Mouse (Mus musculus) forebrain, embryonic 12.5 days (tissue): ENCODE results near the gene Zfp536. TPM values are rescaled to one million over a fixed set of nuclear protein-coding genes. Genes with fewer than 3 reads are reported as not detected.
A peak's percentile ranks its signal among the peaks of the same experiment; 100 is the strongest.

Source experiments
- ATAC-seq: fragments of 200-750 bp; cut with Nextera tagmentation; 2 replicates; pipeline ENCODE4 v1.8.0; 2017; ENCODE audit warnings: moderate TSS enrichment; ENCODE audit not compliant: low FRiP score
- H3K27ac ChIP-seq: fragments of 300-500 bp; sonication (generic); 2 replicates; pipeline ENCODE4 v1.5.1; 2016; ENCODE audit warnings: mild to moderate bottlenecking
- H3K27me3 ChIP-seq: fragments of 300-500 bp; sonication (generic); 2 replicates; pipeline ENCODE4 v1.6.1; 2016; ENCODE audit warnings: mild to moderate bottlenecking
- H3K36me3 ChIP-seq: fragments of 300-500 bp; sonication (generic); replicated peaks from 2 replicates; pipeline ENCODE4 v1.6.1; 2016; ENCODE audit warnings: mild to moderate bottlenecking
- H3K4me1 ChIP-seq: fragments of 300-500 bp; sonication (generic); 2 replicates; pipeline ENCODE4 v1.6.1; 2016
- H3K4me2 ChIP-seq: fragments of 300-500 bp; sonication (generic); 2 replicates; pipeline ENCODE4 v1.6.1; 2016; ENCODE audit warnings: mild to moderate bottlenecking, moderate library complexity
- H3K4me3 ChIP-seq: fragments of 300-500 bp; sonication (generic); replicated peaks from 2 replicates; pipeline ENCODE4 v1.5.1; 2016; ENCODE audit warnings: mild to moderate bottlenecking
- H3K9ac ChIP-seq: fragments of 300-500 bp; sonication (generic); 2 replicates; pipeline ENCODE4 v1.6.1; 2016; ENCODE audit warnings: mild to moderate bottlenecking
- H3K9me3 ChIP-seq: fragments of 300-500 bp; sonication (generic); 2 replicates; pipeline ENCODE4 v1.6.1; 2016
- WGBS: fragments of 180-500 bp; shearing (Covaris S2); methylation state at CpG from one replicate; pipeline ENCODE4 v1.1.7; 2016; 5-methylcytosine and 5-hydroxymethylcytosine counted together
- polyA plus RNA-seq: library from polyadenylated mRNA; unstranded; fragments of >200 nt; fragmentation: Nextera tagmentation; extraction: Ambion mirVana; gene quantifications from 2 replicates; pipeline ENCODE4 v1.2.1, GENCODE M21; 2016

Zfp536 gene
- polyA plus RNA-seq, 1 experiment from 2014 or later = 45.7 TPM

- H3K4me1 ChIP-seq = peaks cover 23% of the 10 kb centered on the region
- peak overlapping the region; percentile 69 for H3K4me3 ChIP-seq
- H3K27ac ChIP-seq = no peak overlapping the region
- peak overlapping the region; percentile 90 for H3K4me2 ChIP-seq
- no peak overlapping the region for H3K9ac ChIP-seq
- ATAC-seq = no peak
- no peaks in the 10 kb centered on the region for H3K36me3 ChIP-seq
- WGBS = 3% methylated on average over 5 of the region's 5 CpGs
- peaks cover 24% of the 10 kb centered on the region for H3K27me3 ChIP-seq
- H3K9me3 ChIP-seq = no peaks in the 10 kb centered on the region
Measured at GRCm38 (mm10) chr7:37773906-37774305, 465 bp upstream of the Zfp536 start.

DNA sequence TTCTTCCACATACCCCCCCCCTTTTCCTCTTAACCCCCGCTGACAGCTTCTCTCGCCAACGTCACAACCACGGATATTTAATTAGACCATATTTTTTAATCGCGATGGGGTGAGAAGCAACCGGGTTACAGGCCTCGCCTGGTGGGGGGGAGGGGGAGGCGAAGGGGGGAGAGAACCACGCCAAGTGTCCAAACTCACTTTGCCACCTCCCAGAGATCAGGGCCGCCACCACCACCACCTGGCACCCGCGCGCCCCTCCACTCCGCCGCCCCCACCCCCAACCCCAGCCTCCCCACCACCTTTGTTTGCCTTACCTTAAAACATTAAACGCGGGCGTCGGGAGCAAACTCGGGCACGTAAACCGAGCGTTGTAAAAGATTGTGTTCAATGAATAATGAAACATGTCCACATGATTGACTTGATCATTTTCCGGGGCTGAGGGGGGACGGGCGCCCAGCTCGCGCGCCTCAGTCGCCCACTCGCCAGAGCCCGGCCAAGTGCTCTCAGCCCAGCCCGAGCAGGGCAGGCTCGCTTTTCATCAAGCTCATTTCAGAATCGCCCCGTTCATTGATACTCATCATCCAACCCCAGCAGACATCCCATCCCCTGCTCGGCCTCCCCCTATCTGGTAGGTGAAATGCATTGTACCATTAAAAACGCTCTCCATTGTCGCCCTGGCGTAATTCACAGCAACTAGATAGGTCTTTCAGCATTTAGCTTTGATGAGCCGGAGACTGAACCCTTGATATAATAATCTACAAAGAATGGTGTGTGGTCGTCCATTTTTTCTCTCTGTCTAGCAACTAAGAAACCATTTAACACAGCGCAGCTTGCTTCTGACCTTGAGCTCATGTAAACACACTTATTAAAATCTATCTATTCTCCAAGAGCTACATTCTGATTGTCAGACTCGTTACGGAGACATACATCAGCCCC, 797 bp downstream of the Zfp536 start:
- H3K27ac ChIP-seq = peak overlapping the region; percentile 95
- peak overlapping the region; percentile 84 for H3K9ac ChIP-seq
- no peaks in the 10 kb centered on the region for H3K9me3 ChIP-seq
- no peaks in the 10 kb centered on the region for H3K36me3 ChIP-seq
- peaks cover 35% of the 10 kb centered on the region for H3K4me1 ChIP-seq
- H3K4me3 ChIP-seq = peak overlapping the region; percentile 69
- peak overlapping the region; percentile 90 for H3K4me2 ChIP-seq
- WGBS = under 1% methylated on average over 43 of the region's 46 CpGs
- peaks cover 24% of the 10 kb centered on the region for H3K27me3 ChIP-seq
- peak; percentile 25; the same call in 1 of the 2 replicates for ATAC-seq

DNA sequence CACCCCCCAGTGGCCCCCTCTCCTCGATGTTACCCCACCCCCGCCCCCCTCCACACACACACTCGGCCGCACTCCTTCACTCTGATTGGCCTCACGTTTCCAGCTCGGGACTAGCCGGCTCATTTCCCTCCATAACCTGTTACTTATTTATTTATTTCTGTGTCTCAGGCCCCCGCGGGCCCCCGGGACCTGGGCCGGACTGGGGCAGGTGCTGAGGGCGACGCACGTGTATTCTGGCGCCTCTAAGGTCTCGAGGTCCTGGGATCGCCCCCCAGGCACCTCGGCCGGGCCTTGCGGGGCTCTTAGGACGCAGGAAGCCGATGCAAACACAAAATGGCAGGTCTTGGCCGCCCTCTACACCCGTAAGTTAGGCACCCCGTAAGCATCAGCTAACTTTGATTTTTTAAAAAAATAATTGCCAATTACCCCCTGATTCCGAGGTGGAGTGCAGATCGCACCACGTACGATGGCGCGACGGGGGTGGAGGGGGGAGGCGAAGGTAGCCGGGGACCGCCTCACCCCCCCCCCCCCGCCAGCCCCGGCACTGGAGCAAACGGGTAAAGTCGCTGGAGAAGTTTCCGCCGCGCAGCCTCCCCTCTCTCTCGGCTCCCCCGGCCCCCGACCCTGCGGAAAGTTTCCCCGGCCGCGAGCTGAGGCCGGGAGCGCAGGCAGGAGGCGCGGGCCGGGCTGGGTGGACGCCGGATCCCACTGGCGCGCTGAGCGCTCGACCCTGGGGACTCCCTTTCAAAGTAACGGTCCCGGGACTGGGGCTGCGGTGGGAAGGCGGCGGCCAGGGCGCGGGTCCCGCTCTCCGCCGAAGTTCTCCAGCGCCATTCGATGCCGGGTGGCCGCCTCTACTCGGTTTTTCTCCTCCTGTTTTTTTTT, 1.7 kb downstream of the Zfp536 start:
- peak overlapping the region; percentile 90 for H3K4me2 ChIP-seq
- H3K9ac ChIP-seq = peak overlapping the region; percentile 84
- peak overlapping the region; percentile 95 for H3K27ac ChIP-seq
- ATAC-seq = peak; percentile 40
- WGBS = under 1% methylated on average over 73 of the region's 75 CpGs
- peaks cover 41% of the 10 kb centered on the region for H3K4me1 ChIP-seq
- no peaks in the 10 kb centered on the region for H3K9me3 ChIP-seq
- H3K36me3 ChIP-seq = no peaks in the 10 kb centered on the region
- peak overlapping the region; percentile 69 for H3K4me3 ChIP-seq
- H3K27me3 ChIP-seq = peaks cover 20% of the 10 kb centered on the region

GRCm38 (mm10) chr7:37770400-37771050, 2.9 kb downstream of the Zfp536 start:
- Histone ChIP-seq H3K27me3 (peaks cover 13% of the 10 kb centered on the region; the same call in 1 of the 2 replicates), H3K36me3 (no peaks in the 10 kb centered on the region), H3K27ac (peak overlapping the region; percentile 96), H3K9ac (peak overlapping the region; percentile 84), H3K4me3 (peak overlapping the region; percentile 69), H3K9me3 (no peaks in the 10 kb centered on the region), H3K4me2 (peak overlapping the region; percentile 90), H3K4me1 (peaks cover 47% of the 10 kb centered on the region)
- peak; percentile 75 for ATAC-seq
- WGBS = under 1% methylated on average over 57 of the region's 57 CpGs

DNA sequence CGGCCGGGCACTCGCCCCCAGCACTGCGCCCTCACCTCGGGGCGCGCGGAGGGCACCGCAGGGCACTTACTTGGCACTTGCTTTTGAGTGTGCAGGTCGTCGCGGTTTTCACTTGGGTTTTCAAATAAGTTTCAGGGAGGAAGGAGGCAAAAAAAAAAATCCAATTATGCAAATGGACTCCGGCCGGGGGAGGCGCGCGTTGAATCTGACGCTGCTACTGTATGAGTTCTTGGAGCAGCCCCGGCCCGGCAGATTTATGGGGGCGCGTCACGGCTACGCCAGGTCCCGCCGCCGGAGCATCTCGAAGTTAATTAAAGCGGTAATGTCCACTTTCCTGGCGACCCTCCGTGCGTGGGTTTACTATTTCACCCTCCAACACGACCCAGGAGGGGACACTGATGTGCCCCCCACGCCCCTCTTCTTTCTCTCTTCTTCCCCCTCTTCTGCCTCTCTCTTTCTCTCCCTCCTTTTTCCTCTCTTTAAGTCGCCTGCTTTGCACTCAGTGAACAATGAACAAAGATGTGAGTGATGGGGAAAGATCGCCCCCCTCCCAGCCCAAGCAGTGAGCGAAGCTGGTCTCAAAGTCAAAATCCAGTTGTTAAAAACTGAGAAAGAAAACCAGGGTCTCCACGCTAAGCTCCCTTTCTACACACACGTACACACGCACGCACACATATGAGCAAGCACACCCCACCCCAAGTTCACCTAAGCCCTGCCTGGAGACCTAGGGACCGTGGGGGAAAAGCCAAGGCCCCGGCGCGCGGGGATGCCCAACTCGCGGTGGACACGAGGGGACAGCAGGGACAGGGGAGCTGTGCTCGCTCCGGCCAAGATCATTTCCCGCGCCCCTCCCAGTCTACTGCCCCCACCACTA, 3.7 kb downstream of the Zfp536 start:
- Histone ChIP-seq H3K27me3 (peaks cover 8% of the 10 kb centered on the region; the same call in 1 of the 2 replicates), H3K4me3 (peak overlapping the region; percentile 69), H3K36me3 (no peaks in the 10 kb centered on the region), H3K4me2 (peak overlapping the region; percentile 90), H3K9ac (peak overlapping the region; percentile 84), H3K4me1 (peaks cover 51% of the 10 kb centered on the region), H3K9me3 (no peaks in the 10 kb centered on the region), H3K27ac (peak overlapping the region; percentile 96)
- under 1% methylated on average over 51 of the region's 53 CpGs for WGBS
- peak; percentile 48; the same call in 1 of the 2 replicates for ATAC-seq

GRCm38 (mm10) chr7:37769004-37769403, 4.4 kb downstream of the Zfp536 start:
- no peaks in the 10 kb centered on the region for H3K9me3 ChIP-seq
- peak overlapping the region; percentile 69 for H3K4me3 ChIP-seq
- H3K4me1 ChIP-seq = peaks cover 46% of the 10 kb centered on the region
- no peaks in the 10 kb centered on the region for H3K36me3 ChIP-seq
- under 1% methylated on average over 28 of the region's 28 CpGs for WGBS
- peak overlapping the region; percentile 90 for H3K4me2 ChIP-seq
- peaks cover under 1% of the 10 kb centered on the region; the same call in 1 of the 2 replicates for H3K27me3 ChIP-seq
- no peak for ATAC-seq
- H3K9ac ChIP-seq = peak overlapping the region; percentile 84
- peak overlapping the region; percentile 96 for H3K27ac ChIP-seq

- no peaks in the 10 kb centered on the region for H3K9me3 ChIP-seq
- peak overlapping the region; percentile 90 for H3K4me2 ChIP-seq
- H3K36me3 ChIP-seq = no peaks in the 10 kb centered on the region
- H3K4me3 ChIP-seq = peak overlapping the region; percentile 69
- no peaks in the 10 kb centered on the region for H3K27me3 ChIP-seq
- peak overlapping the region; percentile 84 for H3K9ac ChIP-seq
- no peak for ATAC-seq
- H3K4me1 ChIP-seq = peaks cover 41% of the 10 kb centered on the region
- WGBS = 3% methylated on average over 10 of the region's 10 CpGs
- H3K27ac ChIP-seq = peak overlapping the region; percentile 96
Measured at GRCm38 (mm10) chr7:37768310-37768940, 5.0 kb downstream of the Zfp536 start.

GRCm38 (mm10) chr7:37758886-37759285, 14.6 kb downstream of the Zfp536 start:
- H3K27me3 ChIP-seq = no peaks in the 10 kb centered on the region
- no peak overlapping the region for H3K9ac ChIP-seq
- no peak overlapping the region for H3K27ac ChIP-seq
- no peaks in the 10 kb centered on the region for H3K9me3 ChIP-seq
- 92% methylated on average over 5 of the region's 5 CpGs for WGBS
- H3K36me3 ChIP-seq = peaks cover 12% of the 10 kb centered on the region
- ATAC-seq = no peak
- no peak overlapping the region for H3K4me3 ChIP-seq
- peaks cover 24% of the 10 kb centered on the region for H3K4me1 ChIP-seq
- H3K4me2 ChIP-seq = no peak overlapping the region

DNA sequence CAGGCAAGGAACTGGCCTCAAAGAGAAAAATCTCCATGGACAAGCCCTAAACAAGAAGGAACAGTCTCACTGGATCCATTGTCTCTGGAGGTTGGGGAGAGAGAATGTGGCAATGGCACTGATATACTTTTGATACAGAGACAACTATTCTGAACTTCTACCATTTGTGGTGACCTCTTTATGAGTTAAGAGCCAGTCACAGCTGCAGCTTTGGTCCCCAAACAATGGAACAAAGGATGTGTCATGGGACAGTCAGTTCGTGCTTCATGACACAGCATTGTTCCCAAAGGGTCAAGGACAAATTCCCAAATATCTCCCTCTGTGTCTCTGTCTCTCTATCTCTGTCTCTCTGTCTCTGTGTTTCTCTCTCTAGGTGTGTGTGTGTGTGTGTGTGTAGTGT, 20.4 kb downstream of the Zfp536 start:
- no peak overlapping the region for H3K27ac ChIP-seq
- H3K4me3 ChIP-seq = no peak overlapping the region
- no peak overlapping the region for H3K4me2 ChIP-seq
- no peak overlapping the region for H3K9ac ChIP-seq
- 0 out of 2 replicates have a peak, but pooled peaks cover 4% of the 10 kb centered on the region for H3K4me1 ChIP-seq
- no peak for ATAC-seq
- H3K36me3 ChIP-seq = 0 out of 2 replicates have a peak, but pooled peaks cover 3% of the 10 kb centered on the region
- H3K9me3 ChIP-seq = no peaks in the 10 kb centered on the region
- 76% methylated on average over 1 of the region's 1 CpGs for WGBS
- no peaks in the 10 kb centered on the region for H3K27me3 ChIP-seq

DNA sequence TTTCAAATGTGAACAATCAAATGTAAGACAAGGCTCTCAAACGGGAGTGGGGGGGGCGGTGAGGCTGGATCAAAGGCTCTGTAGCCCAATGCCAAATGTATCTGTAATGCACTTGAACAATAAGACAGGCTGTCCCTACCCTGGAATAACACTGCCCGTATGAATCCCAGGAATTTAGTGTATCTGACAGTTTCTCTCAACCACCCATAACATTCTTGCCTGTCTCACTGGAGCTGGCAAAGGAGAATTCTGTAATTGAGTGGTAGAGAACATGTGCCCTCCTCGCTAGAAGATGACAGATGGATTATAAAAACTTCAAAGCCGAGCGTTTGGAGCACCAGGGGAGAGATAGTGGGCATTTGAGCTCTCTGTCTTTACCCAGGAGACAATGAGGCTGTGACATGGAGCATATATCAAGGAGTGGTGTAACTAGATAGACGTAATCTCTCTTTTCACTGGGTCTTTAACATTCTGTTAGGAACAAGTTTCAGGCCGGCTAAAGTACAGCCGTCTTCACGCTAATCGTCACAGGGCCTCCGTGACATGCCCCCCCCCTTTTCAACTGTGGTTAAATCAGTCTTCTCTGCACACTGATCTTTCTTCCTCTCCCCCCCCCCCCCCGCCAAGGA, 27.2 kb downstream of the Zfp536 start:
- ATAC-seq = no peak
- Histone ChIP-seq H3K27me3 (no peaks in the 10 kb centered on the region), H3K4me1 (peaks cover 52% of the 10 kb centered on the region), H3K36me3 (0 out of 2 replicates have a peak, but pooled peaks cover 6% of the 10 kb centered on the region), H3K4me3 (no peak overlapping the region), H3K4me2 (peak overlapping the region; percentile 17; the same call in 1 of the 2 replicates), H3K9me3 (no peaks in the 10 kb centered on the region), H3K9ac (no peak overlapping the region), H3K27ac (peak overlapping the region; percentile 53; the same call in 1 of the 2 replicates)
- WGBS = 31% methylated on average over 12 of the region's 13 CpGs
